Mouse (Mus musculus) Patski (cell line): ENCODE results near the gene Rpl36a-ps1. TPM values are rescaled to one million over a fixed set of nuclear protein-coding genes. Genes with fewer than 3 reads are reported as not detected.
A peak's percentile ranks its signal among the peaks of the same experiment; 100 is the strongest.
"Not testable (repeated sequence)": the region's sequence is repeated elsewhere in the genome, so short reads cannot be mapped to it uniquely, and the experiment has no call there.

Experiments used
- ATAC-seq: fragments of 100-300 bp; one replicate; pipeline ENCODE4 v1.8.0; 2021
- CTCF ChIA-PET: fragments of 350-600 bp; sonication (Branson Sonifier 250); formaldehyde crosslinking; loops from one replicate; lab custom pipeline; 2022; ENCODE audit warnings: inconsistent platforms; lab: Charles Lee
- POLR2A ChIA-PET: fragments of 350-600 bp; sonication (Branson Sonifier 250); formaldehyde crosslinking; loops from one replicate; lab custom pipeline; 2022; ENCODE audit warnings: antibody characterized with exemption, inconsistent platforms; lab: Charles Lee
- DNase-seq: peaks from one replicate; pipeline ENCODE4 v3.0.0-alpha.2; 2011; ENCODE audit warnings: low read depth, low spot score
- H3K27me3 ChIP-seq: fragments of 371-371 bp; one replicate; pipeline ENCODE4 v1.5.1; 2021
- CTCF ChIP-seq: fragments of 100-300 bp; IDR thresholded peaks from one replicate; pipeline ENCODE4 v1.5.1; 2021
- in situ Hi-C: fragments of 300-500 bp; cut with MboI; formaldehyde crosslinking; loops from 3 replicates; pipeline ENCODE4 v1.11.1; 2018; ENCODE audit warnings: low pct_unique_long_range_greater_than_20kb, mixed read lengths
- polyA plus RNA-seq: library from polyadenylated mRNA; unstranded; gene quantifications from one replicate; pipeline ENCODE4 v1.2.3, GENCODE M21; 2021

The Rpl36a-ps1 gene
- polyA plus RNA-seq, result 0.30 TPM

- CTCF ChIA-PET, result no interaction called here
Measured at GRCm38 (mm10) chr14:98994218-98994617, at the start of gene Rpl36a-ps1. Gene Rpl36a-ps1, minus strand, starts transcription at chr14:98994318.

GRCm38 (mm10) chr14:99043499-99043898, 49.4 kb upstream of the Rpl36a-ps1 start:
- no peaks in the 10 kb centered on the region for H3K27me3 ChIP-seq
- CTCF ChIA-PET, result no interaction called here
- in situ Hi-C loops, result no loop called here
- DNase-seq (no peak), ATAC-seq (no peak)
- TF ChIP-seq CTCF, result no peak
- POLR2A ChIA-PET, result no interaction called here

More at GRCm38 (mm10) chr14:98994218-98994617, at the start of gene Rpl36a-ps1:
- DNase-seq (no peak), ATAC-seq (no peak)
- in situ Hi-C loops, result no loop called here
- H3K27me3 ChIP-seq, result peaks cover 5% of the 10 kb centered on the region
- POLR2A ChIA-PET, result no interaction called here
- no peak for TF ChIP-seq CTCF

DNA sequence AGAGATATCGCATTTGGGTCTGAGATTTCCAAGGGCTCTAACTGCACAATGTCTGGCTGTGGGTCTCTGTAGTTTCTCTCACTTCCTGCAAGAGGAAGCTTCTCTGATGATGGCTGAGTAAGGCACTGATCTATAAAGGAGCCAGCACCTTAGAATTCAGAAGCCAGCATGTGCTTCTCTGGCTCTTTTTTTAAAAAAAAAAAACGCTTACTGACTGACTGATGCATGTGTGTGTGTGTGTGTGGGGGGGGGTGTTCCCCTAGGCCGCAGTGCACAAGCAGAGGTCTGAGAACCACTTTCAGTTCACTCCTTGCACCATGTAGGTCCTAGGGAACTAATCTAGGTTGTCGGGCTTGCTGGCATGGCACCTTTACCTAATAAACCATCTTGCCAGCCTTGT, 47.3 kb upstream of the Rpl36a-ps1 start:
- H3K27me3 ChIP-seq, result no peaks in the 10 kb centered on the region
- ChIA-PET CTCF (no interaction called here), POLR2A (no interaction called here)
- no peak for TF ChIP-seq CTCF
- in situ Hi-C loops, result no loop called here
- ATAC-seq (no peak), DNase-seq (no peak)

DNA sequence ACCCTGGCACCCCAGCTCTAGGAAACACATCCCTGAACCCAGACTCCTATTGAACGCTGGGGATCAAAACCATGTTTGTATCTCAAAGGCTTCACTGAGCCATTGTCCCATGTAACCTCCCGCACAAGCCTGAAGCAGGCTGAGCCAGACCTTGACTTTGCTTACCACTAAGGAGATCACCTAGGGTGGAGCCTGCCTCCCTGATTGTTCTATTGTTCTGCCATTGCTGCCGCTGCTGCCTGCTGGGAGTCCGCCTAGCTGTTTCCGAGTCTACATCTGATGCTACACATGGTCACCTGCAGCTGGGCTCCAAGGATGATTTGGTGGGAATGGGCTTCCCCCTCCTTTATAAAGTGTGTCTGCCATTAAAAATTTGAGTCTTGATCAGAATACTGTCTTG, 45.2 kb upstream of the Rpl36a-ps1 start:
- H3K27me3 ChIP-seq, in situ Hi-C loops, ATAC-seq, DNase-seq, POLR2A ChIA-PET: not testable (repeated sequence)
- CTCF ChIA-PET, result interaction anchor here (1.0 kb wide), 1 partner anchor 8 kb away, joined by 3 read pairs; no protein-coding TSS in a partner anchor

- CTCF ChIA-PET, result no interaction called here
- TF ChIP-seq CTCF, result no peak
- in situ Hi-C loops, result no loop called here
- no peak for DNase-seq
- POLR2A ChIA-PET, result no interaction called here
- ATAC-seq, result no peak
- H3K27me3 ChIP-seq, result no peaks in the 10 kb centered on the region
Measured at GRCm38 (mm10) chr14:99037703-99038102, 43.6 kb upstream of the Rpl36a-ps1 start.

DNA sequence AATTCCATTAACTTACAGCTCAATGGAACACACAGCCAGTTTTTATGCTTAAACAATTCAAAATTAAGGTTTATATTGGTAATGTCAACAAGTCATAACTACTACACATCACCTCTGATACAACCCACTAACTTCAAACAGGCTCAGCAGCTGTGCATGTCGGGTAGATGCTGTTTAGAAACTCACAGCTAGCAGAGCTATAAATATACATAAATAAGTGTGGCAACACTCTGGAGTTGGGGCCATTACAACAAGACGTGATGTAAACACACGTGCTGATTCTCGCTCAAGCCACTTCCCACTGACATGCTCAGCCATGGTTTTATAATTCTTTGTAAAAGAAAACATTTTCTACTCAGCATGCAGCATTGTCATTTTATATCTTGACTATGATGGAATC, 41.9 kb upstream of the Rpl36a-ps1 start:
- DNase-seq, result no peak
- POLR2A ChIA-PET, result no interaction called here
- CTCF ChIA-PET, result no interaction called here
- TF ChIP-seq CTCF, result no peak
- no peaks in the 10 kb centered on the region for H3K27me3 ChIP-seq
- ATAC-seq, result no peak
- in situ Hi-C loops, result no loop called here

- POLR2A ChIA-PET, in situ Hi-C loops, DNase-seq, H3K27me3 ChIP-seq, ATAC-seq: not testable (repeated sequence)
- CTCF ChIA-PET, result interaction anchor here (1.1 kb wide), 1 partner anchor 13 kb away, joined by 5 read pairs; no protein-coding TSS in a partner anchor
Measured at GRCm38 (mm10) chr14:99034851-99035250, 40.7 kb upstream of the Rpl36a-ps1 start.

- no peak for ATAC-seq
Measured at GRCm38 (mm10) chr14:99032596-99032995, 38.5 kb upstream of the Rpl36a-ps1 start.

DNA sequence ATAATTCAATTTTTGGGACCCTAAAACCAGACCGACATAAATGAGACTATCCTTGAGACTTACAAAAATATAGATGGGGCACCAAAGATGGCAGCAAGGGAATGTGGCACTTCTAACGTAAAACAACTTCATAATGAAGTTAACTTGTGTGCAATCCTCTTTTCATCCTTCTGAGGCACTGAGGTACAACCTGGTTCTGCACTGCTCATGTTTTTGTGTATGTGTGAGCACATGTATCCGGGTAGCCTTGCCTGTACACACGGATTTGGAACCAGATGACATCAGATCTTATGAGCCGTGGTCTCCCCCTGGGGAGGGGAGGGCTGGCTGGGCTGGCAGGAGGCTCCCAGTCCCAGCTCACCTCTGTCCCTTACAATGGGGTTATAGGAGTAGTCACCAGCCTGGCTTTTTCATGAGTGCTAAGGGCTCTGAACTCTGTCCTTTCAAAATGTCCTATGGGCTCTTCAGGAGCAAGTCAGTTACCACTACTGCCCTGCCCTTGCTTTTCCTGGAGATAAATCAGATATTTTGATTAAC, 37.3 kb upstream of the Rpl36a-ps1 start:
- DNase-seq (no peak), ATAC-seq (no peak)
- ChIA-PET POLR2A (no interaction called here), CTCF (interaction anchor here (1.1 kb wide), 1 partner anchor 8 kb away, joined by 3 read pairs; no protein-coding TSS in a partner anchor)
- H3K27me3 ChIP-seq, result no peaks in the 10 kb centered on the region
- no peak for TF ChIP-seq CTCF
- in situ Hi-C loops, result no loop called here

More at GRCm38 (mm10) chr14:99032596-99032995, 38.5 kb upstream of the Rpl36a-ps1 start:
- no peaks in the 10 kb centered on the region for H3K27me3 ChIP-seq
- ChIA-PET CTCF (interaction anchor here (1.0 kb wide), 1 partner anchor 10 kb away, joined by 5 read pairs; no protein-coding TSS in a partner anchor), POLR2A (no interaction called here)
- TF ChIP-seq CTCF, result no peak
- in situ Hi-C loops, result no loop called here
- no peak for DNase-seq

GRCm38 (mm10) chr14:99029987-99030386, 35.9 kb upstream of the Rpl36a-ps1 start:
- ATAC-seq (no peak), DNase-seq (no peak)
- H3K27me3 ChIP-seq, result no peaks in the 10 kb centered on the region
- TF ChIP-seq CTCF, result no peak
- in situ Hi-C loops, result no loop called here
- ChIA-PET CTCF (no interaction called here), POLR2A (no interaction called here)

DNA sequence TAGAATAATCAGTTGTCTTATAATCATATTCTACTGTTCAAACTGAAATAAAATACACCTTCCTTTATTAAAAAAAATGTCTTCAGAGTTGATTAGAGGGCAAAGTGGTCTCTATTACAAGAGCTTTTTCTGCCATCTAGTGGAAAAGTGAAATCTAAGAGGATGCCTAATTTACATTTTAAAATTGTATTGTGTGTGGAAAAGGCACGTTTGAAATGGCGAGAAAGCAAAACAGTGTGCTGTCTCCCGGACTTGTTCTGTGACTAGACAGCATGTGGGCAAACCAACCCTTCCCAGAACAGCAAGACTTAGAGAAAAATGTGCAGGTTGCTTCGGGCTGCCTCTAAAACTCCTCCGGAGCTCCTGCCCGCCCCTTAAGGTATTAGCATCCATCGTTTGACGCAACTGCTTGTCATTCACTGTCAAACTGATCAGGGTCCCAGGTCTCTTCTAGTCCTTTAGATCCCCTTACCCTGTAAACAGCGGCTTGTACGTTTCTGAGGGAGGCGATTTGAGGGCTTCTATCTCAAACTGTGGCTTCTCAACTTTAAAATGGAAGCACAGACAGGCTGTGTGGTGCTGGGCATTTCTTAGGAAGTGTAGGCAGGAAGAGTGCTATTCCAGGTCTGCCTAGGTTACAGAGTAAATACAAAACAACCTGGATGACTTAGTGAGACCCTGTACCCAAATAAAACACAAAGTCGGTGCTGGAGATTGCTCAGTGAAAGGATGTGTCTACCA, 28.4 kb upstream of the Rpl36a-ps1 start:
- CTCF ChIA-PET, result interaction anchor here (1.4 to 1.9 kb wide), 2 partner anchors 11 to 13 kb away, joined by 5 read pairs; no protein-coding TSS in a partner anchor
- no peak for DNase-seq
- H3K27me3 ChIP-seq, result no peaks in the 10 kb centered on the region
- peak; percentile 37 for ATAC-seq
- POLR2A ChIA-PET, result no interaction called here
- in situ Hi-C loops, result loop anchor here (25.0 kb wide), 2 partner anchors 1460 to 1685 kb away; no protein-coding TSS in a partner anchor
- peak; percentile 58 for TF ChIP-seq CTCF
